Mouse (Mus musculus) kidney, postnatal 25 days (tissue): ENCODE measurements around the gene Reep1.

Experiments
- DNase-seq, 2 experiments: peaks; one replicate each; pipeline ENCODE4 v3.0.0; 2021; ENCODE audit warnings: mixed read lengths in 2 of 2

The Reep1 gene

DNA sequence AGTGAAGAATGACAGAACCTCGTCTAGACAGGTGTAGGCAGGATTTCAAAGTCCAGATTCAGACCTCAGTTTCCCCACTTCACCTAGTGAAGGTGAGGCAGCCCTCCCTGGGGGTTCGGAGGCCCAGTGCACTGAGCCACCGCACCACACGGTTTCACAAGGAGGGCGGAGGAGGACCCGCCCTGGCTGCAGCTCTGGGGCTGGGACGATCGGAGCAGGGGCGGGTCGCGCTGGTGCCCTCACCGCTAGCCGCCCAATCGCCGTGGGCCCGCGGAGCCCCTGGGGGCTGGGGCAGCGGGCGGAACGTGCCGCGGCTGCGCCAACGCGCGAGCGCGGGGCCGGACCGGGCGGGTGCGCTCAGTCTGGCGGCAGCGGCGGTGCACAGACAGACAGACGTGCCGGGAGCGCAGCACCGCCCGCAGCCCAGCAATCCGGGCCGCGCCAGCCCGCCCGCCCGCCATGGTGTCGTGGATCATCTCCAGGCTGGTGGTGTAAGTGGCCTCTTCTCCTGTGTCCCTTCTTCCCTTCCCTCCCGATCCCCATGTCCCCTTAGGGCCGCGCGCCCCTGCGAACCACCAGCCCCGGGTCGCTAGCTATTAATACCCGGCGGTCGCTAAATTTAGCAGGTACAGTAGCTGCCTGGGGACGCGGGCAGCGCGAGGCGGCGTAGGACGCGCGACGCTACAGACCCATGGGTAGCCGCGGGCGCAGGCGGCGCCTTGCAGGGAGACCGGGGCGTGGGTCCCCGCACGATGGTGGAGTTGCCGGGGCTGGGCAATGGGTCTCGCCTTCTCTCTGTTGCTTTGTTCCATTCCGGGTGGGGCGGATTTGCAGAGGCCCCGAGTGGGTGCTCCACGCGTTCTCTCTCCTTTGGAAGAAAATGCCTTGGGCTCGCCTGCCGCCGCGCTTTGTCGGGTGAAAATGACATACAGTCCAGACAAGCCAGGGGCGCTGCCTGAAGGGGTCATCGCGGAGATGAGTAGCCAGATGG is at the start of gene Reep1:
Gene Reep1, plus strand, starts transcription at position 51 of the 991 bp plus-strand sequence.
- peak; percentile 5 to 49 for DNase-seq

DNA sequence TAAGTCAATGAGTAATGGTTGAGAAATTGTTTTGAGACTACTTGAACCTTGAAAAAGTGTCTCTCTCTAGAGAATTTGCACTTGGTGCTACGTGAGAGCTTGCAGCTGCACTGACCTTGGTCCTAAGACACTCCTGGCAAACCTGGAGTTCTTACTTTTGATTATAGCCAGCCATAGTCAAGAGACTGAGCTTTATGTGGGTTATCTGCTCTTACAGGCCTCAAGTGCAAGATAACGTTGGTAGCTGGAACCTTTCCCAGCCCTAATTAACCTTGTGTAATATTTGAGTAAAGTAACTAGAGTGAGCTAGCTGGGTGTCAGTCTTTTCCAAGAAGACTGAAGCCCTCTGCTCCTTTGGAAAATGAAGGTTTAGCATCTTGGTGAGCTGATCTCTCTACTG is 49.1 kb upstream of the Reep1 start:
- DNase-seq = no peak

DNA sequence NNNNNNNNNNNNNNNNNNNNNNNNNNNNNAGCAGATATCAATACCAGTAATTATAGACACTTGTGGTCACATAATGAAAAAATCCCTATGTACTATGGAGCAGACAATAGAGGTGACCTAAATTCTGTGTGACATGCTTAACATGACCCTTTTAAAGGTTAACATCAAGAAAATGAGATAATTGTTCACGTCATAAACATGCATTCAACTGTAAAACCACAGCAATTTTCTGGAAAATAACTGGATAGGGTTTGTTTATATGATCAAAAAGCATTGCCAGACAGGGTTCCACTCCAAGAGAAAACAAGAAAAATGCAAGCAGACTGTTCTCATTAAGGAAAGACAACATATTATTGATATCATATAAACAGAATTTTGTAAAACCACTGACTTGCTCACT is 42.9 kb upstream of the Reep1 start:
- no peak for DNase-seq

DNA sequence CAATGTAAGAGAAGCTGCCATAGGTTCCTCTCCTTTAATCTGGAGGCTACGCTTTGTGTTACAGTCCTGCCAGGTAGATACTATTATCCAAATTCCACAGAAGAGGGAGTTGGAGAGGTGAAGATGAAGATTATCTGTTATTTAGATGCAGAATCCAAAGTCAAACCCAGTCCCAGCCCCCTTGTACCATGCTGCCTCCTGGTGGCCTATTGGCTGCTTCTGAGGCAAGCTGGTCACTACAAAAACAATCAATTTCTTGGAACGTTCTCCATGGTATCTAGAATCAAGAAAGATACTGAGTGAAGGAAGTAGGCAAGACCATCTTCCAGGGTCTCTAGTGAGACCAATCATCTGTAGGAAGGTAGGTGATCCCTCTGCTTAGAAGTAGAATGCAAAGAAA is 34.2 kb upstream of the Reep1 start:
- peak; percentile 32 to 38 for DNase-seq

DNA sequence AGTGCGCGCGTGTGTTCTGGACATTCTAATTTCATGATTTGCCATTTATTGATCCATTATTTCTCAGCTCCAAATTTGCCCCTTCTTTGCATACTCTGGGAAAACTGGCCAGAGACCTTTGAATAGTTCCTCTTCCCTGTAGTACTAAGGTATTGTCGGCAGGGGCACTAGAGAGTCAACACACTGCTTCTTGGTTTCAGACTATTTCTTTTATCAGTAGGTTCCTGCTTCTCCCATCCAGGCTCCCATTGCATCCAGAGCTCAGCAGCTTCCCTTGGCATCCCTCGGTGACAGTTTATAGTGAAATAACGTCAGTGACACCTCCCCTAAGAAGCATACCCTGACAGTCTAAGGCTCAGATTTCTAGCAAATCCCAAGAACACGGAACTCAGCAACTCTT is 28.5 kb upstream of the Reep1 start:
- peak in 1 of 2 experiments; percentile 4 for DNase-seq

DNA sequence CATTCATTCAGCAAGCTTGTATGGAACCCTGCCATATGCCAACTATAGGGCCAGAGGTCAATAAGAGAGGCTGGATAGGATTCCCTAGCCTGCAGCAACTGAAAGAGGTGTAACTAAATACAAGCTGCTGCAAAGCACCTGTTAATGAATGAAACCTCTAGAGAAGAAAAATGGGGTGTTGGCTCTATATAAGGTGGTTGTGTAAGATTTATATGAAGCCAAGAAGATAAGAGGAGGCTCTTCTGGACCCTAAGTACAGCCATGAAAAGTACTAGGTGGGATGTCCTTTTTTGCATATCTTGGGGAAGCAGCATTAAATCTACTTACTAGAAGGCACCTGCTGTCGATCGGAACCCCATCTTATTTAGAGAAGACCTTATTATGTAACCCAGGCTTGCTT is 12.2 kb upstream of the Reep1 start:
- DNase-seq = no peak

DNA sequence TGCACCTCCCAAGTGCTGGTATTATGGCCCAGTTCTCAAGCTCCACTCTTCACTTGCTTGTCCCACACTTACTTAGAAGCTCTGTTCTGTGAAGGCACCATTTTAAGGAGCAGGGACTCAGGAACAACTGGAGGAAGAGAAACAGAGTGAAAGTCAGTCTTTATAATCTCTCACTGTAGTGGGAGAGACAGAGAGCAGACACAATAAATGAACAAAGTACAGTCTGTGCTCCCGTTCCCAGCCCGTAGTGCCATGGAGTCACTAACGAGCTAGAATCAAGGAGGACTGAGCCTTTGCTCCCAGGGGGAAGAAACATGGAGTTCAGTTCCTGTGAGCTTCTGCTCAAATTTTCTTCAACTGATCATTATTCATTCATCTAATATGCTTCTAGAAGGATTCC is 11.8 kb upstream of the Reep1 start:
- DNase-seq = no peak

DNA sequence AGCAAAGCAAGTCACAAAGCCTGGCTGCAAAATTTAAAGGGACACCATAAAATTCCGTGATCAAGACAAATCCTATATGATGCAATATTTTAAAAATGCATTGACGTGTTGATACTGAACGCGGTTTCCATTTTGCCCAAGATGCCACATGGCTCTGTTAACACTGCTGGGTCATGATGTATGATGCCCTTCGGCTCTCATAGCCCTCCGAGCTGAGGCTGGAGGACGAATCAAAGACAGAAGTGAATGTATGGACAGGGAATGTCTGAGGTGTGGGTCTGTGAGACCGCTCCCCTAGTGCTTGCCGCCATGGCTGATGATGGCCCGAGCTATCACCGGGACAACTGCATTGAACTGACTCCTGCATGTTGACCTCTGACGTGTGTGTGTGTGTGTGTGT is 490 bp upstream of the Reep1 start:
- DNase-seq = no peak

DNA sequence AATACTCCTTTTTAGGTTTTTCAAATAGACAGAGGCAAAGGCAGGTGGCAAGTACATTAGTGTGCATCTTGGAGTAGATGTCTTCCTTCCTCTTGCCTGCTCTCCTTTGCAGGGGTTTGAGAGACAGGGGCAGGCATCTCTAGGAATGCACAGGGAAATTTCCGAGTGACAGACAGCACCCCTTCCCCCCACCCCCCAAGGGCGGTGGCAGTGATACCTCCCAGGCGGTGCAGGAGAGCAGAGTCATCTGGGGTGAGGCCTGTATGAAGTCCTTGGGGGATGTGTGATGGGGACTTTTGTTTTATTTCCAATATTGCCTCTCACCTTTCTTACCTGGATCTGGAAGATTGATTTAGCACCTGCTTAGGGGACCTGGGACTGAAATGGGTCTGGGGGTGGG is 1.2 kb downstream of the Reep1 start:
- no peak for DNase-seq

DNA sequence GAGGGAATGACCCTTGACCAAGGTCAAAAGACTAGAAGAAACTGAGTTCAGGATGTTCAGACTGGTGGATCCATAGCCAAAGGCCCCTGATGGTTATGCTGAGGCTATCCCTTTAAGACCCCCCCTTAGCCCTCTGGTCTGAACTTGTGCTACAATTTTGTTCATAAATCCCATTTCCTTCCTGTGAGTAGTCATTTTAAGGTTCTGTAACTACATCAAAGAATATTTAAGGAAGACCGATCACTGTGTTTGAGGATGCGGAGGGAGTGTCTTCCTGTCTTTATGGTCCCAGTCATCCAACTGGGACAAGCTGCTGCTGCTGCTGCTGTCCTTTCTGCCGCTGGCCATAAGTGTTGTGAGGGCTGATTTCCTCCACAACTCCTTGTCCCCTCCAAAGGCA is 3.0 kb downstream of the Reep1 start:
- DNase-seq = no peak

DNA sequence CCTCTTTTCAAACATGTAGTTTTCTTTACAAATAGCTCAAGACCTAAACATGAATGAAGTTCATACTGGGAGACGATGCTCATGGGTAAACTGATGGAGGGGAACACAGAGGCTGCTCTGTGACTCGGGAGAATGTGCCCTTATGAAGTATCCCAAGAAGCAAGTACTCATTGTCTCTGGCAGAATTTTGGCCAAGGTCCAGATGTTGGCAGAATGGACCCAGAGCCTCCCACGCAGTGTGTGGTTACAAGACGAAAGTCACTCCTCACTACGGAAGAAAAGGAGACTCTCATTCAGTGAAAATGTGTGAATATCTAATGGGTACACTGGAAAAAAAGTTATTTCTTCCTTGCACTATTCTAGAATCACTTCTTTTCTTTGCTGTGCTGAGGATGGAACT is 3.8 kb downstream of the Reep1 start:
- no peak for DNase-seq

DNA sequence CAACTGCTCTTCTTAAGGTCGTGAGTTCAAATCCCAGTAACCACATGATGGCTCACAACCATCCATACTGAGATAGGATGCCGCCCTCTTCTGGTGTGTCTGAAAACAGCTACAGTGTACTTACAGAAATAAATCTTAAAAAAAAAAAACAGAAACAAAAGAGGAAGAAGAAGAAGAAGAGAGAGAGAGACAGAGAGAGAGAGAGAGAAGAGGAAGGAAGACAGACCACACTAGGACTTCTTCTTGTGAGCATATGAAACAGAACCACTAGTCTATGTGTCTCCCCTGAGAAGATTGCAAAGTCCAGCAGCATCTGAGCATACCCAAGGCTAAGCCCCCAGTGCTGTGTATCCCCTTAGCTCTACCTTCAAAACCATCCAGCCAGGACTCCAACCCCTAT is 6.2 kb downstream of the Reep1 start:
- DNase-seq = no peak

DNA sequence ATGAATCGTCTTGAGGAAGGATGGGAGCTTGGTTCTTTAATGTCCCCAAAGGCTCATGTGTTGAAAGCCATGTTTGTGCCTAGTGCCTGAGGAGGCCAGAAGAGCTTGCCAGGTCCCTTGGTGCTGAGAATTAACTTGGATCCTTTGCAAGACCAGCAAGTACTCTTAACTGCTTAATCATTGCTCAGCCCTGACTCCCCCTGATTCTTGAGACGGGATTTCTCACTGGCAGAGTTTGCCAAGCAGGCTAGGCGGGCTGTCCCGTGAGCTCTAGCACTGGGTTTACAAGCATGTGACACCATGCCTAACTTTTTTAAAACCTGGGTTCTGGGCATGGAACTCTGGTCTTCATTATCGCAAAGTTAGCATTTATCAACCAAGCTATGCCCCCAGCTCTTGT is 7.6 kb downstream of the Reep1 start:
- no peak for DNase-seq

DNA sequence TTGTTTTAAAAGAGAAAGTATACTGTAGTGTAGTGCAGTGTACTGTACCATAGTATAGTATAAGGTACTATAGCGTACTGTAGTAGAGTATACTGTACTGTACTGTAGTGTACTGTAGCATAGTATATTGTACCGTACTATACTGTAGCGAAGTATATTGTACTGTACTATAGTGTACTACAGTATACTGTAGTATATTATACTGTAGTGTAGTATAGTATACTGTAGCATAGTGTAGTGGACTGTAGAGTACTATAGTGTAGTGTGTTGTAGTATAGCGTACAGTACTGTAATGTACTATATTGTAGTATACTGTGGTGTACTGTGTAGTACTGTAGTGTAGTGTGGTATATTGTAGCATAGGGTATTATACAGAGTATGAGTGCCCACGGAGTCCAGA is 9.1 kb downstream of the Reep1 start:
- no peak for DNase-seq

DNA sequence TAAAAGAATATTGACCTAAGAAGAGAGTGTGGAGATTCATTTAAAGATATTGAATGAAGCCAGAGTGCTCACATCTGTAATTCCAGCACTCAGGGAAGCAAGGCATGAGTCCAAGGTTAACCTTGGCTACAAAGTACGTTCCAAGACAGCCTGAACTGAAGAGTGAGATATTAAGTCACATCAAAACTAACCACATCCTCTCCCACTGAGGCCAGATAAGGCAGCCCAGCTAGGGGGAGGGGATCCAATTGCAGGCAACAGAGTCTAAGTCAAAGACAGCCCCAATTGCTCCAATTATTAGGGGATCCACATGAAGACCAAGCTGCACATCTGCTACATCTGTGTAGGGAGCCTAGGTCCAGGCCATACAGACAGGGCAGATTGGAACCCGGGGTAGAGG is 11.0 kb downstream of the Reep1 start:
- DNase-seq = no peak

DNA sequence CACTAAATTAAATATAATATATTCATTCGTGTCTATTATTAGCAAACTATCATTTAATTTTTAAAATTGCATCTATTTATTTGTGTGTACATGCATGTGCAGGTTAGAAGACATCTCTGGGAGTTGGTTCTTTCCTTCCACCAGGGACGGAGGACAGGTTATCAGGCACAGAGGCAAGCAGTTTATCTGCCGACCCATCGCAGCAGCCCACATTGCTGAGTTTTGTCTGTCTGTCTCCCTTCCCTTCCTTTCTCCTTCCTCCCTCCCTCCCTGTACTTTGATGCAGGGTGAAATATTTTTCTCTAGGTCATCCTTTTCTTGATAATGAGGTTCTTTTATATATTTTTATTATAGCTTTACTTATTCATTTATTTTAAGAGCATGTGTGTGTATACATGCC is 11.9 kb downstream of the Reep1 start:
- no peak for DNase-seq

DNA sequence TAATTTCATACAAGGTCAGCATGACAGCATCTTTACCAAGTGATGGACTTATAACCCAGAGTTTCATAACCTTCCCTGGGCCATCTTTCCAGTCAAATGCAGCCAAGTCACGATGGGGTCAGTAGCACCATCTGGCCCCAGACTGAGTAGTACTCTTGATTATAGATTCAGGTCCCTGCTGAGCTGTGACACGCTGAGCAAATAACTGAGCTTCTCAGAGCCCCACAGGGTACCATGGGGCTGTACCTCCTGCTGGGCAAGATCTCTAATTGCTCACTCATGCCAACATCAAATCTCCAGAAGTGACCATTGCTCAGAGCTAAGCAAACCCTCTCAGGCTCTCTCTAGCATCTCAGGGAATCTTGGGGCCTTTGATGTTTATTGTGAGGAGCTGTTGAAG is 15.6 kb downstream of the Reep1 start:
- DNase-seq = no peak

DNA sequence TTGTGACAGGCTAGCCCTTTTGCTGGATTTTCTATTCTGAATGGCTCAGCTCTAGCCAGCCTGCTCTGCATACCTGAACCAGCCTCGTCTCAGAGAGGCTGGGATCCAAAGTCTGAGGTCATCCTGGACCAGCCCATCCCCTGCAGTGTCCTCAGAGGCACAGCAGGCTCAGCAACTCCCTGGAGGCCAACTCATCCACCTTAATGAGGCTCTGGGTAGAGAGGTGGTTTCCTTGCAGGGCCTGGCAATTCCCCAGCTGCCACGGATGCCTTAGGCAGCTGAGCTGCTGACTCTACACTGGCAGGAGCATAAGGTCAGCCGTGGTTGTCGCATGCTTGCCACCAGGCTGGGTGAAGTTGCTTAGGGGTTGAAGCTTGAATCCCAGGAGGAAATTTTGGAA is 16.2 kb downstream of the Reep1 start:
- no peak for DNase-seq

DNA sequence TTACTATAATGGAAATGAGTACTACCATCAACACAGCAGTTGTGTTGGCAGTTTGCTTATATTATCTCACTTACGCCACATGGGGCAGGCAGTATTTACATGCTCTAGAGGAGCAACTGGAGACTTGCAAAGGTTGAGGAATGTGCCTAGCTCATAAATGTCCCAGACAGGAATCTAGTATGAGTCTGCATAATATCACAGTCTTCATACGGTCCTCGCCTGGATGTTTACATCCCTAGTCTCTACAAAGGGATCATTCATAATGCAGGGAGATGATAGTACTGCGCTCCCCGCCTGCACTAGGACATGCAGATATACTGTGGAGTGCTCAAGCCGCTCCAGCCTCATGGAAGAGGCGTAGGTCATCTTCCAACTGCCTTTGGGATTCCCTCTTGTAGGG is 19.3 kb downstream of the Reep1 start:
- no peak for DNase-seq

DNA sequence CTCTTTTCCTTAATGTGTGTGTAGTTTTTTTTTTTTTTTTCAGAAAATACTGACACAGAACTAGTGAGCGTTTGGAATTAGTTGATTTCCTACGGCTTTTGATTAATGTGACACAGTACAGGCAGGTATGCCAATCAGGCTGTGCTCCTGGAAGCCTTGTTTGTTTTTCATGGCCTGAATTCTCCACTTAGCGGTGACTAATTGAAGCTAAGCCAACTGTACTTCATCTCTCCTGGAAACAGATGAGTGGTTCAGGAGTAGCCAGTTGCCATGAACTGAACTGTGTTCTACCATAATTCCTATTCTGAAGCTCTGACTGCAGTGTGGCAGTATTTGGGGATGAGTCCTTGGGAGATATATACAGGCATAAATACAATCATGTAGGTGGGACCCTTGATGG is 20.9 kb downstream of the Reep1 start:
- no peak for DNase-seq

DNA sequence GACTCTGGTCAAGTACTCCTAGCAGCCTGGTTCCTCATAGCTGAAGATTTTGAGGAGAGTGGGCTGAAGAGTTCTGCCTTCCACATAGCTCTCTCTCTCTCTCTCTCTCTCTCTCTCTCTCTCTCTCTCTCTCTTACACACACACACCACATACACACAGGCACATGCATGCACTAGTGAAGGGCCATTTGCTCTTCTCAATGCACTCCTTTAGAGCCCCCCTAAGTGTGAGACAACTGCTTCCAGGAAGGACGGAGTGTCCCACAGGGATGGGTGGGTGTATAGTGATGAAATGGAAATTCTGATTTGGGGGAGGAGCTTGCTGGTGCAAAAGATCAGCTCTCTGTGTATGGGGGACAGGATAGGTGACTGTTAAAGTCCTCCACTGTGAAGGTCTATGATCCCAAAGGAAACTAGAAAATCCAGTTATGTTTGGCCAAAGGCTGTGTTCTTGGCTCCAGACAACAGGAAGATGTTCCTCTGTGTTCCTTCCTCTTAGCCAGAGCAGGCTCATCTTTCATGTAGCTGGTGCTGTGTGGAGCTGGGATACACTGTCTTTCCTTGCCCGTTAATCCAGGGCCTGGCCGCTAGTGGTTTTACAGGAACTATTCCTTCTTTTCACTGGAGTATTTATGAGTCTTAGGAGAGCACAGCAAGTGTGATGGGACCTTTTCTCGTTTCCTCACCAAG is 27.7 kb downstream of the Reep1 start:
- peak; percentile 3 to 54 for DNase-seq

DNA sequence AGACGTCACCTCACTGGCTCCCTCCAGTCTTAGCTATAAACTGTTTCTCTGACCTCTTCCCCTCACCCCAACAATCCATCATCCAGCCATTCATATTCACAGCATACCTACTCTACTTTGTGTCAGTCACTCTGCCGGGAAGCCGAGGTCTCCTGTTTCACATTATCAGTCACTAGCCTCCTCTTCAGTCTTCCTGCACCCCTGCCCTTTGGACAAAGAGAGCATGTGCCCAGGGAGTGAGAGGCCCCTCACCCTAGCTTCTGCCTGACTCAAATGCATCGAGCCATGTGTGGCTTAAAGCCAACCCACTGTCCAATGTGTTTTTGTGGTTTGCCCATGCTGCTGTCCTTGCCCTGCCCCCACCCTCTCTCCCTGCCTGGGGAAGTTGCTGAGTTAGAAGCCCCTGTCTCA is 28.2 kb downstream of the Reep1 start:
- peak in 1 of 2 experiments; percentile 17 for DNase-seq

DNA sequence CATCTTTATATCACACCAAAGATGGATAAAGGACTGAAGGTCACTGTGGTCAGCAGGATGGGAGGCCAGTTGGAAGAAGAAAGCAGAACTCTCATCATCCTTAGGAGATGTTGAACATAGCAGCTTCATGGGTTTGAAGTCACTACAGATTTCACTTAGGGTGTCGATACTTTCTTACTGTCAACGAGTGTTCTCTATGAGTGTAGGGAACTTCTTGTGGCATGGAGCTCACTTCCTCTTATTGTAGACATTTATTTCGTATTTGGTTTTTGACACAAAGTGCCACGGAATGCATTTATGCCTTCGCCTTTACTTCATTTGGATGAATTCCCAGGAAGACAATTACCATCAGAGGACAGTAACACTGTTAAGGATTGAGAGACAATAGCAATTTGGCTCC is 28.7 kb downstream of the Reep1 start:
- no peak for DNase-seq

DNA sequence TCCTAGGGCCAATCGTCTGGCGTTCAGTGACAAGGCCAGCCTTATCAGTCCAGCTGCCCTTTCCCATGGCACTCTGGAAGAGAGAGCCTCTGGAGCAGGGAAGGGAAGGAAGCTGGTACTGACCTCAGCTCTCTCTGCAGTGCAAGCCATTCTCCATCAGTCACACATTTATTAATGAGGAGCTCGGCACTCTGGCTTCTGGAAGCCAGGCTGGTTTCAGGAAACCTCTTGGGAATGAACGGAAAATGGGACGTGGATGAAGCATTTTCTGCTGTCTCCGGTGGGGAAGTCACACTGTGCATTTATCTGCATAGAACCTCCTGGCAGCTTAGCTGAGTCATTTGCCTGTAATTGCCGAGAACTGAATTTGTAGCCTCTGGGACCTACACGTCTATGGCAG is 29.8 kb downstream of the Reep1 start:
- peak; percentile 19 to 50 for DNase-seq
